Mouse (Mus musculus) liver, postnatal 0 days (tissue): ENCODE data around the gene Zwilch.

ENCODE experiments used
- CTCF ChIP-seq: sonication (generic); IDR thresholded peaks from 2 replicates; pipeline ENCODE4 v1.5.1; 2016; ENCODE audit warnings: antibody characterized with exemption, low read depth
- EP300 ChIP-seq: IDR thresholded peaks from 2 replicates; pipeline ENCODE4 v1.6.1; 2016; ENCODE audit warnings: antibody characterized with exemption, low read depth, mild to moderate bottlenecking

DNA sequence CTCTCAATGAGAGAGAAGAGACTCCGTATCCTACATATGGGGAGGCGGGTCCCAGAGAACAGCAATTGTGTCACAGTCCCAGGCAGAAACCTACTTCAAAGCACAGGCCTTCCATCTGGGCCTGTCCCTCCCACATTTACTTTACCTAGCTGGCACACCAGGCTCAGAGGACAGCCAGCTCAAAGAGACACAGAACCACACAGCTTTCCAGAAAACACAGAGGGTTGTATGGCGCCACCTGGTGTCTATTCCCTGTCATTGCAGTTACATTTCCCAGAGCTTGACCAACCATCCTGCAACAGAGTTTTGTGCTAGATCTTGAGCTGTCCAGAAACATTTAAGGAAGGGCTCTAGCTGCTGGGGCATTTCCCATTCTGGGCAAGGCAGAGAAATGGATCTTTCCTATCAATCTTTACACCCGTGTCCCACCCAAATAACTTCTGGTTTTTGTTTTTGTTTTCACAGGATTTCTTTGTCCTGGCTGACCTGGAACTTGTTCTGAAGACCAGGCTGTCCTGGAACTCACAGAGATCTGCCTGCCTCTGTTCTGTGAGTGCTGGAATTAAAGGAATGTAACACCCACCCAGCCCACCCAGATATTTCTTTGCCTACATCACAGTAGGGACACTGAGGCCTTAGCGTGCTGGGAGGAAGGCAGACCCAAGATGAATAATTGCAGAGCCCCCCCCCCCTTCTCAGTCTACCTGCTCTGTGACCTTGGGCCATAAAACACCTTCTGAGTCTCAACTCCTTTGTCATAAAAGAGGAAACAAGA, 85.3 kb downstream of the Zwilch start:
- TF ChIP-seq EP300 = no peak
- peak; percentile 99 for TF ChIP-seq CTCF
